Mouse (Mus musculus): ENCODE data around the gene Gm45337. TPM values are rescaled to one million over a fixed set of nuclear protein-coding genes. Genes with fewer than 3 reads are reported as not detected.
A peak's percentile ranks its signal among the peaks of the same experiment; 100 is the strongest.
"Not testable (repeated sequence)": the region's sequence is repeated elsewhere in the genome, so short reads cannot be mapped to it uniquely, and the experiment has no call there.

The Gm45337 gene
- polyA plus RNA-seq, 1 experiment from 2014 or later: not detected

GRCm38 (mm10) chr7:142140696-142141095 lies 3.7 kb downstream of the Gm45337 start:
- no peak overlapping the region for H3K27ac ChIP-seq
- no peaks in the 10 kb centered on the region for H3K9me3 ChIP-seq (replicated peaks; ENCODE audit: low read length)
- 0% methylated on average over 1 of the region's 1 CpGs for WGBS
- H3K4me3 ChIP-seq (replicated peaks; ENCODE audit: low read depth, low read length): no peak overlapping the region
- no peaks in the 10 kb centered on the region for H3K4me1 ChIP-seq (replicated peaks; ENCODE audit: insufficient read depth, low read length)
- no peaks in the 10 kb centered on the region for H3K27me3 ChIP-seq (ENCODE audit: insufficient read depth, low read length)
- no peak overlapping the region for H3K9ac ChIP-seq (ENCODE audit: low read depth, low read length)
- ATAC-seq (replicated peaks; ENCODE audit: low FRiP score, low read depth) (no peak), DNase-seq (ENCODE audit: low spot score) (no peak)
- no peak overlapping the region for H3K4me2 ChIP-seq (ENCODE audit: low read length)
- TF ChIP-seq CTCF (IDR thresholded peaks at IDR 0.05; ENCODE audit: low read depth): no peak
- no peaks in the 10 kb centered on the region for H3K36me3 ChIP-seq (ENCODE audit: insufficient read depth, low read length)

GRCm38 (mm10) chr7:142135934-142136333 lies 8.5 kb downstream of the Gm45337 start, which contains the start of gene Gm39115:
Gm39115 (minus strand) TSS chr7:142136034.
- not testable (repeated sequence) for H3K4me2 ChIP-seq (ENCODE audit: low read length); H3K9me3 ChIP-seq (replicated peaks; ENCODE audit: low read length); H3K4me3 ChIP-seq (replicated peaks; ENCODE audit: low read depth, low read length); H3K27me3 ChIP-seq (ENCODE audit: insufficient read depth, low read length); H3K9ac ChIP-seq (ENCODE audit: low read depth, low read length); ATAC-seq (replicated peaks; ENCODE audit: low FRiP score, low read depth); H3K4me1 ChIP-seq (replicated peaks; ENCODE audit: insufficient read depth, low read length); DNase-seq (ENCODE audit: low spot score); H3K27ac ChIP-seq; H3K36me3 ChIP-seq (ENCODE audit: insufficient read depth, low read length)
- 30% methylated on average over 2 of the region's 2 CpGs for WGBS

GRCm38 (mm10) chr7:142134206-142134995 lies 10.0 kb downstream of the Gm45337 start:
- ATAC-seq (replicated peaks; ENCODE audit: low FRiP score, low read depth): no peak

GRCm38 (mm10) chr7:142128843-142129242 lies 15.6 kb downstream of the Gm45337 start:
- peak; percentile 37; the same call in 1 of the 2 replicates for TF ChIP-seq CTCF (IDR thresholded peaks at IDR 0.05; ENCODE audit: low read depth)
- H3K4me1 ChIP-seq (replicated peaks; ENCODE audit: insufficient read depth, low read length): no peaks in the 10 kb centered on the region
- WGBS: 62% methylated on average over 4 of the region's 4 CpGs
- no peak overlapping the region for H3K4me2 ChIP-seq (ENCODE audit: low read length)
- no peaks in the 10 kb centered on the region for H3K9me3 ChIP-seq (replicated peaks; ENCODE audit: low read length)
- DNase-seq (ENCODE audit: low spot score) (peak; percentile 11), ATAC-seq (replicated peaks; ENCODE audit: low FRiP score, low read depth) (no peak)
- no peak overlapping the region for H3K27ac ChIP-seq
- H3K36me3 ChIP-seq (ENCODE audit: insufficient read depth, low read length): no peaks in the 10 kb centered on the region
- no peak overlapping the region for H3K9ac ChIP-seq (ENCODE audit: low read depth, low read length)
- H3K4me3 ChIP-seq (replicated peaks; ENCODE audit: low read depth, low read length): no peak overlapping the region
- no peaks in the 10 kb centered on the region for H3K27me3 ChIP-seq (ENCODE audit: insufficient read depth, low read length)

More at GRCm38 (mm10) chr7:142134206-142134995, 10.0 kb downstream of the Gm45337 start:
- Histone ChIP-seq H3K36me3 (ENCODE audit: insufficient read depth, low read length) (no peaks in the 10 kb centered on the region), H3K4me3 (replicated peaks; ENCODE audit: low read depth, low read length) (no peak overlapping the region), H3K27me3 (ENCODE audit: insufficient read depth, low read length) (no peaks in the 10 kb centered on the region), H3K4me1 (replicated peaks; ENCODE audit: insufficient read depth, low read length) (no peaks in the 10 kb centered on the region), H3K9ac (ENCODE audit: low read depth, low read length) (no peak overlapping the region), H3K27ac (no peak overlapping the region), H3K4me2 (ENCODE audit: low read length) (no peak overlapping the region), H3K9me3 (replicated peaks; ENCODE audit: low read length) (no peaks in the 10 kb centered on the region)
- peak; percentile 22 for DNase-seq (ENCODE audit: low spot score)
- 56% methylated on average over 4 of the region's 4 CpGs for WGBS
- peak; percentile 62 for TF ChIP-seq CTCF (IDR thresholded peaks at IDR 0.05; ENCODE audit: low read depth)

GRCm38 (mm10) chr7:142120629-142121028 lies 23.8 kb downstream of the Gm45337 start, which contains the start of gene Gm45618:
Gm45618 (minus strand) TSS chr7:142120729.
- 80% methylated on average over 1 of the region's 1 CpGs for WGBS
- H3K9me3 ChIP-seq (replicated peaks; ENCODE audit: low read length); H3K36me3 ChIP-seq (ENCODE audit: insufficient read depth, low read length); DNase-seq (ENCODE audit: low spot score); H3K4me3 ChIP-seq (replicated peaks; ENCODE audit: low read depth, low read length); H3K9ac ChIP-seq (ENCODE audit: low read depth, low read length); H3K4me1 ChIP-seq (replicated peaks; ENCODE audit: insufficient read depth, low read length); H3K4me2 ChIP-seq (ENCODE audit: low read length); ATAC-seq (replicated peaks; ENCODE audit: low FRiP score, low read depth); H3K27ac ChIP-seq; H3K27me3 ChIP-seq (ENCODE audit: insufficient read depth, low read length): not testable (repeated sequence)

- DNase-seq (ENCODE audit: low spot score) (no peak), ATAC-seq (replicated peaks; ENCODE audit: low FRiP score, low read depth) (no peak)
- H3K27me3 ChIP-seq (ENCODE audit: insufficient read depth, low read length): no peaks in the 10 kb centered on the region
- H3K4me2 ChIP-seq (ENCODE audit: low read length): no peak overlapping the region
- no peak overlapping the region for H3K9ac ChIP-seq (ENCODE audit: low read depth, low read length)
- H3K4me1 ChIP-seq (replicated peaks; ENCODE audit: insufficient read depth, low read length): no peaks in the 10 kb centered on the region
- 16% methylated on average over 5 of the region's 5 CpGs for WGBS
- no peak overlapping the region for H3K27ac ChIP-seq
- peak; percentile 55 for TF ChIP-seq CTCF (IDR thresholded peaks at IDR 0.05; ENCODE audit: low read depth)
- no peak overlapping the region for H3K4me3 ChIP-seq (replicated peaks; ENCODE audit: low read depth, low read length)
- H3K9me3 ChIP-seq (replicated peaks; ENCODE audit: low read length): no peaks in the 10 kb centered on the region
- no peaks in the 10 kb centered on the region for H3K36me3 ChIP-seq (ENCODE audit: insufficient read depth, low read length)
These were observed 24.8 kb downstream of the Gm45337 start for GRCm38 (mm10) chr7:142119632-142120031.
